Mouse (Mus musculus) CD4-positive helper T cell, adult 2 months (primary cell): Measurements from ENCODE around the gene Gp1ba.
A peak's percentile ranks its signal among the peaks of the same experiment; 100 is the strongest.

Experiments used
- DNase-seq: peaks from one replicate; pipeline ENCODE4 v3.0.0-alpha.2; 2012; ENCODE audit warnings: low read depth, missing footprints, low spot score

The Gp1ba gene

DNA sequence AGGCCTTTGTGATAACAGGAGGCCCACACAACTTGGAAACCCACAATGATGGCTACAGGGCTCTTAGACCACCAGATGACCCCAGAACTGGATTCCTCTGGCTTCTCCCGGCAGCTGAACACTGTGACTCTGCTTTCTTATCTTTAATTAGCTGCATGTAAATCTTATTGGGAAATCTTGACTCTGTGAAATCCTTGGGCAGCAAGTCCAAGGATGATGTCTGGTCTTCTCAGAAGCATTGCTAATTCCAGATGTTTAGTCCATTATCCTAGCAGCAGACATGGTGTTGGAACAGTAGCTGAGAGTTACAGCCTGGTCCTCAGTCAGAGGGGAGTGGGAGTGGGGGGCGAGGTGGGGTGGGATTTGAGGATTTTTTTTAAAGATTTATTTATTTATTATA is 10.5 kb upstream of the Gp1ba start:
- no peak for DNase-seq

DNA sequence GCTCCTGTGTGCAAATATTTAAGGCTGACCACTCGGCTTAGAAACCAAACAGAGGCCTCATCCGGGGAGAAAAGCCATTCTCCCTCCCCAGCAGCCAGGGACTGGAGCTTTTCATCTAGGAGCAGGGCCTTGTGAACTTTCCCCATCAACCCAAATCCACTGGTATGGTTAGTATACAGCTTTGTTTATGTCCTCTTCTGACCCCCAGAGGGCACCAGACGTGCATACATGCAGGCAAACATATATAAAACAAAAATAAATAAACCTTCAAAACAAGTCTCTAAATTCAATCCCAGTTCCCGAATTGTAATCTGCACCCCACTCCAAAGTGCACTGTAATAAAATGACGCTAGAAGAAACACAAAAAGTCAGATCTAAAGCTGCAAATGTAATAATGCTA is 9.4 kb upstream of the Gp1ba start:
- DNase-seq: peak; percentile 65

DNA sequence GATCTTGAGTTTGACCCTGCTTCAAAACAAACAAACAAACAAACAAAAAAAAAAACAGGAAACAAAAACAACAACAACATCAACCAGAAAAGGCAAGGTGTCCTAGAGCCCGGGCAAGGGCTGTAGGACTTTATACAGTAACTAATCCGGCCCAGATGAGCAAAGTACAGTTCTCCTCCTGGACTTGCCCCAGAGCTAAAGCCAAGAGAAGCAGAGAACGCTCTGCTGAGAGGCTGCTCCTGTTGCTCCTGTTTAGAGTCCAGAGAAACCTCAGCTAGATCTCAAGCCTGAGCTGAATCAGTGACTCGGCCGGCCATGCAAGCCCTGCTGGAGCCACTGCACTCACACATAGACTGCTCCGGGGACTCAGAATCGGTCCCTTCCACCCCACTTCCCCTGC is 8.8 kb upstream of the Gp1ba start:
- no peak for DNase-seq

- no peak for DNase-seq
Measured at GRCm38 (mm10) chr11:70635601-70636000, 3.3 kb upstream of the Gp1ba start.

- DNase-seq: no peak
Measured at GRCm38 (mm10) chr11:70637764-70638163, 1.2 kb upstream of the Gp1ba start.

DNA sequence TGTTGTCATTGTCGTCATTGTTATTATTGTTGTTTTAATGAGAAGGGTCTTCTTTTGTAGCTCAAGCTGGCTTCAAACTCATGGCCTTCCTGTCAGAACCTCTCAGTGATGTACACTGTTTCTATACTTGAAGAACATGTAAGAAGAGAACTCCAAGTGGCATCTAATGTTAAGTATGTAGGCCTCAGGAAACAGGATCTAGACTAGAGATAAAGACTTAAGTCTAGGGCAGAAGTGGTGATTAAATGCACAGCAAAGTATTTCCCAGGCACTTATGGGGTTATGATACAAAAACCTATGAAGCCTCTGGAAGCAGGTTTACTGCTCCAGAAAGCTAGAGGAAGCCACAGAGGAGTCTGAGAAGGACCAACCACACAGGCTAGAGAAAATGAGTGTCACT is 629 bp upstream of the Gp1ba start:
- no peak for DNase-seq

- no peak for DNase-seq
Measured at GRCm38 (mm10) chr11:70639976-70640375, 1.1 kb downstream of the Gp1ba start.

DNA sequence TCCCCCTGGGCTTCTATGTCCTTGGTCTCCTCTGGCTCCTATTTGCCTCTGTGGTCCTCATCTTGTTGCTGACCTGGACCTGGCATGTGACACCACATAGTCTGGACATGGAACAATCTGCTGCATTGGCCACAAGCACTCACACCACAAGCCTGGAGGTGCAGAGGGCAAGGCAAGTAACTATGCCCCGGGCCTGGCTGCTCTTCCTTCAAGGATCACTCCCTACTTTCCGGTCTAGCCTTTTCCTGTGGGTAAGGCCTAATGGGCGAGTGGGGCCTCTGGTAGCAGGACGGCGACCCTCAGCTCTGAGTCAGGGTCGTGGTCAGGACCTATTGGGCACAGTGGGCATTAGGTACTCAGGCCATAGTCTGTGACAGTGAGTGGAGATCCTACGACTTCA is 2.3 kb downstream of the Gp1ba start:
- no peak for DNase-seq

DNA sequence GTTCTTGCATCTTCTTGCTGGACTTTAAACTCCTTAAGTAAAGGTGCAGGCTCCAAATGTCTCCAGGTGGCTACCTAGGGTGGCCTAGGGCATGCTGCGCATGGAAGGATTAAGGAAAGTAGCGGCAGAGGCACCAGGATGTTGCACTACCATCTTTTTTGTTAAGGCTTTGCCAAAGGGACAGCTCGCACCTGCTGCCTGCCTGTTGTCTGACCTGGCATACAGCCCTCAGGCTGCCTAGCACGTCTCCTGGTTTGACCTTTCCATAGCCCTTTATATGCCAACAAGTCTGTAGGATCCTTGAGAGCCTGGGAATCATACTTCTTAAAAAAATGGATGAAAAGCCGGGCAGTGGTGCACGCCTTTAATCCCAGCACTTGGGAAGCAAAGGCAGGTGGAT is 4.1 kb downstream of the Gp1ba start:
- DNase-seq: no peak

- no peak for DNase-seq
Measured at GRCm38 (mm10) chr11:70644564-70645103, 5.7 kb downstream of the Gp1ba start.

DNA sequence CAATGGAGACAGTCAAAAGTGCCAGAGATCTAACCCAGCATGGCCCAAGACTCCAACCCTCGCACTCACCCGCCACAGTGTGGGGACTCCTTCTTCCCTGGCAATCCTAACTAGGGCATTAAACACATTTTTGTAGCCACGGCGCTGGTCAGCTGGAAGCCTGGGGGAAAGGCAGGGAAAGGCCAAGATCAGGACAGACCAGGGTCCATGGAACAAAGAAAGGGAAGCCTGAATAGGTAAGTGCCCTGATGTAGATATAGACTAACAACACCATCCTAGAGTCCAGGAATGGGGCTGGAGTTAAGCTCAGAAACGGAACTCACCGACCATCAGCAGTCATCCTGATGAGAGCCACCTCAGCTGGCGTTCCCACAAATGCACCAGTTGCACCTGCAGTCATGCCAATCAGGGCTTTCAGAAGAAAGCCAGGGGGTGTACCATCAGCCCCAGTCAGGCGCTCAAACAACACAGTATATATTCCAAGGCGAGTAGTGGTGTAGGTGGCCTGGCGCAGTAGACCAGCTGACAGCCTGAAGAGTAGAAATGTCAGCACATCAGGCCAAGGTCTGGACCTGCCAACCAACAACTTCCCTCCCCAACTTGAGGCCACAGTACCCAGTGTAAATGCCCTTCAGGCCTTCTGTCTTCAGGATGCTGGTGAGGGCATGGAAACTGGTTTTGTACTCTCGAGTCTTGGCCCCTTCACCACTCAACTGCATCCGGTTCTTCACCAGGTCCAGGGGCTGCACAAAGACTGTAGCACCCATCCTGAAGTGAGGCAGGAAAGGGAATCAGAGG is 6.7 kb downstream of the Gp1ba start:
- DNase-seq: peak; percentile 20

DNA sequence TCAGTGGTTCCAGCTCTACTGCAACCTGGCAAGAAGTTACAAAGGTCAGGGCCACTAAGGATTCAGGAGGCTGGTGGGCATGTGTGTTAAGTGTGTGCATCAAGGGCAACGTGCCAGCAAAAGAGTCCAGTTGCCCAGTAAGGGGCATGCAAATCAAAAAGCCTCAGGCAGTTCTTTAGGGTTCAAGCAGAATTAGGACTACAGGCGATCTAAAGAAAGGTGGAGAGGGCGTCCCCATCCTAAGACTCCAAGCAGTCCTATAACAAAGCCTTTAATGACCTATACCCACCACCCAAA is 7.3 kb downstream of the Gp1ba start:
- DNase-seq: no peak

GRCm38 (mm10) chr11:70646691-70647650 is 8.0 kb downstream of the Gp1ba start, which contains the start of the genes Rnf167 and Slc25a11:
Gene Rnf167 (plus strand): TSS chr11:70647235.
Gene Slc25a11 (minus strand): TSS chr11:70647479.
- peak; percentile 99 for DNase-seq

DNA sequence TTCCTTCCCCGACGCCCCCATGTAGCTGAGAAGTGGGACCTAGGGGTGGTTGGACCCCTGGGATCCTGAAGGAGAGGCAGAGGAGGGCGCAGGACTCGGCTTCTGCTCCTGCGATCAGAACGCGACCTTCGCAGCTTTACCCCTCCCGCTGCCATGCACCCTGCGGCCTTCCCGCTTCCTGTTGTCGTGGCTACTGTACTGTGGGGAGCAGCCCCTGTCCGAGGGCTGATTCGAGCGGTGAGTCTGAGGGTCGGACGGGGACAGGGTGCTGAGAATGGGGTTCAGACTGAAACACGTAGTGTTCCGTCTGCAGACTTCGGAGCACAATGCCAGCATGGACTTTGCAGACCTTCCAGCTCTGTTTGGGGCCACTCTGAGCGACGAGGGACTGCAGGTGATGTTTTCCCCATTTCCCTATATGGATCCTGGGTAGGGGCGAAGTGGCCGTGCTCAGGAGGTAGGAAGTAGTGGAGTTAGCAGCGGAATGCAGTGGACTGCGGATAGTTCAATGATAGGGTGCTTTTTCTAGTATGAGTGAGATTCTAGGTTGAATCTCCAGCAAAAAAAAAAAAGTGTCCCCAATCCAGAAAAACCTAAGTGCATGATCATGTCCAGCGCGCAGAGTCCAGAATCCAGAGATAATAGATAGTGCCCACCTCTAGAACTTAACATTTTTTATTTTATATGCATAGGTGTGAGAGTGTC is 8.9 kb downstream of the Gp1ba start:
- peak; percentile 53 for DNase-seq

DNA sequence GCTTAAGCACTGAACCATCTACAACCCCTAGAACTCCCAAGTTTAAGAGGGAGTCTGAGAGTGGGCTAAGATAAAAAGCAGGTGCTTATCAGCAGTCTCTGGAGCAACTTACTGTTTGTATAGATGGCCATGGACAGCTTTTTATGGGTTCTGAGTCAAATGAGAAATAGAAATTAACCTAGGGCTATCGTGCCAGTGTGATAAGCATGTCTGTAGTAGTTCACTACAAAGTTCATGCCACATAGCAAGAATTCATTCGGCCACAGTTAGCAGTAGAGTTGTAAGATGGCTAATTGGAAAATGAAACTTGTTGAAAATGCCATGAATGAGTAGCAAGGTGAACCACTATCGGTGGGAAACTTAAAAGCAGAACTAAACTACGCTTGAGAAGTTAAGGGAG is 9.6 kb downstream of the Gp1ba start:
- DNase-seq: peak; percentile 55

DNA sequence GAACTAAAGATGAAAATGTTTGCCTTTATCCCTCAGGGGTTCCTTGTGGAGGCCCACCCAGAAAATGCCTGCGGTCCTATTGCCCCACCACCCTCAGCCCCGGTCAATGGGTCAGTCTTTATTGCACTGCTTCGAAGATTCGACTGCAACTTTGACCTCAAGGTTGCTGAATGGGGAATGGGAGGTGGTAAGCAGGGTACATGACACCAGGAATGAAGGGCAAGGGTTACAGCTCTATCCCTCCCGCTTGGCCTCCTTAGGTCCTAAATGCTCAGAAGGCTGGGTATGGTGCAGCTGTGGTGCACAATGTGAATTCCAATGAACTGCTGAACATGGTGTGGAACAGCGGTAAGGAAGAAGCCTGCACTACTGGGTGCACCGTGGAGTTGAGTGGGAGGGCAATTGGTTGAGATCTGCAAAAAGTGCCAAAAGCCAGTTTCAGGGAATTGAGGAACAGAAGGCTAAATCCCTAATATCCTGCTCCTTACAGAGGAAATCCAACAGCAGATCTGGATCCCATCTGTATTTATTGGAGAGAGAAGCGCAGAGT is 10.3 kb downstream of the Gp1ba start:
- DNase-seq: peak; percentile 29

- DNase-seq: peak; percentile 90
Measured at GRCm38 (mm10) chr11:70650322-70651175, 11.6 kb downstream of the Gp1ba start.

DNA sequence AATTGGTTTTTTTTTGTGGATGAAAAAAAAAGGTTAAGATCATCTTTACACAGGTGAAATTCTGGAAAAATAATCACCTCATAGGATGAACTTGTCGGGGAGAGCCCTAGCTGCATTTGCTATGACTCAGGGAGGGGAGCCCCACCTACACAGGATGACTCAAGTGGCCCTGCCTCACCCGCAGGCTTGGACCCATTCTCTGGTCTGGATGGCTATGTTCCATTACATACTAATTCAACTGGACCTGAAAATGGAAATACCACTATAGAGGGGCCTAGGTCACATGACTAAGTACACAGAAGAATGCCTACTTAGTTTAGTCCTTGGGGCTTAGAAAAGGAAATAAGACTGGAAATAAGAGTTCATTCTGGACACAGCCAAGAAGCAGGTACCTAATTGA is 12.5 kb downstream of the Gp1ba start:
- peak; percentile 63 for DNase-seq

DNA sequence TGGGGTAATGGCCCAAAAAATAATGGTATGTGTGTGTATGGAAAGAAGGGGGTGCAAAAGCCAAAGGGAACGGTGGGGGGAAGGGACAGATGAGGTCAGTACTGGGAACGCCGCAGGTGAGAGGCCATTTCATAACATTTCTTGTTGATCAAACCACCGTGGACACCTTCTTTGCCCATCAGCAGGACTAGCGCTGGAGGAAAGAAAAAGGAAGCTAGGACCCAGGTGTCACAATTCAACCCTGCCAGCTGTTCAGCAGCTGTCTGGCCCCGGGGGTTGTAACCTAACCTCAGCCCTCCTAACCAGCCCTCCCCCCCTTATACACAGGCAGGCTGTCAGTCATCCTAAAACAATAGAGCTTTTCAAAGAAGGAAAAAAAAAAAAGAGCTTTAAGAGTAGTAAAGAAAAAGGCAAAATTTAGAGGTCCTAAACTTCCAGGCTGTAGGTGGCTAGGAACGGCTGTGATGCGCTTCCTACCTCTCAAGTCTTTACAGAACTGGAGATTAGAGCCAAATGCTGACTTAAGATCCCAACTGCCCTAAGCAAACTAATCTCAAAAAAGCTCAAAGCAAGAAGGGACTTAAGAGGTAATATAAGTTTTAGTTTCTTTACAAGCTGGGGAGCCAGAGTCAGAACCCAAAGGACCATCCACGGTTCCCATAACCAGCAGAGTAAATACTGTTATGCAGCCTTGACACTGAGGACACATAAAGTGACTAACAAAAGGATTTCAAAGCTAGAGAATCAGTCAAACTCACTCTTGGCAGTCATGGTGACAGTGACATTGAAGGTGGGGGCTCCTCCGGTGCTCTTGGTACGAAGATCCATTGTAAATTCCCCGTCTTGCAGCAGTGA is 13.3 kb downstream of the Gp1ba start:
- peak; percentile 51 for DNase-seq
